Mouse (Mus musculus) hindbrain, embryonic 11.5 days (tissue): Measurements from ENCODE around the gene Psma7. TPM values are rescaled to one million over a fixed set of nuclear protein-coding genes. Genes with fewer than 3 reads are reported as not detected.

Experiments used
- ATAC-seq: fragments of 200-750 bp; cut with Nextera tagmentation; 2 replicates; pipeline ENCODE4 v1.8.0; 2017; ENCODE audit warnings: mild to moderate bottlenecking, moderate TSS enrichment, moderate library complexity; ENCODE audit not compliant: low FRiP score
- DNase-seq: peaks from one replicate; pipeline ENCODE4 v3.0.0-alpha.2; 2015; ENCODE audit warnings: low spot score
- H3K27ac ChIP-seq: fragments of 300-500 bp; sonication (generic); 2 replicates; pipeline ENCODE4 v1.5.1; 2014; ENCODE audit warnings: mild to moderate bottlenecking, low read depth, low read length
- H3K27me3 ChIP-seq: fragments of 300-500 bp; sonication (generic); 2 replicates; pipeline ENCODE4 v1.6.1; 2014; ENCODE audit warnings: mild to moderate bottlenecking, low read length, moderate library complexity, mixed read lengths; ENCODE audit not compliant: control insufficient read depth, insufficient read depth
- H3K36me3 ChIP-seq: fragments of 300-500 bp; sonication (generic); 2 replicates; pipeline ENCODE4 v1.6.1; 2014; ENCODE audit warnings: mild to moderate bottlenecking, low read length, moderate library complexity, mixed read lengths; ENCODE audit not compliant: control insufficient read depth, insufficient read depth
- H3K4me1 ChIP-seq: fragments of 300-500 bp; sonication (generic); replicated peaks from 2 replicates; pipeline ENCODE4 v1.6.1; 2014; ENCODE audit warnings: low read length, mixed read lengths; ENCODE audit not compliant: control insufficient read depth, insufficient read depth
- H3K4me2 ChIP-seq: fragments of 300-500 bp; sonication (generic); replicated peaks from 2 replicates; pipeline ENCODE4 v1.6.1; 2014; ENCODE audit warnings: mild to moderate bottlenecking, low read depth, low read length
- H3K4me3 ChIP-seq: fragments of 300-500 bp; sonication (generic); 2 replicates; pipeline ENCODE4 v1.5.1; 2014; ENCODE audit warnings: low read depth, low read length
- H3K9ac ChIP-seq: fragments of 300-500 bp; sonication (generic); 2 replicates; pipeline ENCODE4 v1.6.1; 2014; ENCODE audit warnings: low read depth, low read length
- H3K9me3 ChIP-seq: fragments of 300-500 bp; sonication (generic); 2 replicates; pipeline ENCODE4 v1.6.1; 2016; ENCODE audit warnings: low read length; ENCODE audit not compliant: control insufficient read depth
- WGBS: fragments of 180-500 bp; shearing (Covaris S2); extraction: QIAGEN DNeasy Blood & Tissue Kit; methylation state at CpG from one replicate; pipeline ENCODE4 v1.1.7; 2014; 5-methylcytosine and 5-hydroxymethylcytosine counted together
- polyA plus RNA-seq: library from polyadenylated mRNA; unstranded; fragments of >200 nt; fragmentation: Nextera tagmentation; extraction: Ambion mirVana; gene quantifications from 2 replicates; pipeline ENCODE4 v1.2.1, GENCODE M21; 2014

Gene Psma7
- polyA plus RNA-seq, 1 experiment from 2014 or later: 756 TPM

- 85% methylated on average over 8 of the region's 8 CpGs for WGBS
- Histone ChIP-seq H3K4me2 (no peak overlapping the region), H3K27ac (no peak overlapping the region), H3K9ac (no peak overlapping the region), H3K4me1 (0 out of 2 replicates have a peak, but pooled peaks cover 5% of the 10 kb centered on the region), H3K4me3 (no peak overlapping the region), H3K27me3 (peaks cover 6% of the 10 kb centered on the region), H3K36me3 (no peaks in the 10 kb centered on the region), H3K9me3 (no peaks in the 10 kb centered on the region)
- ATAC-seq (no peak), DNase-seq (no peak)
Observed at GRCm38 (mm10) chr2:180020919-180021318, 21.3 kb downstream of the Psma7 start.

- Histone ChIP-seq H3K27me3 (peaks cover 6% of the 10 kb centered on the region), H3K4me2 (no peak overlapping the region), H3K4me3 (no peak overlapping the region), H3K9ac (no peak overlapping the region), H3K9me3 (no peaks in the 10 kb centered on the region), H3K36me3 (no peaks in the 10 kb centered on the region), H3K27ac (no peak overlapping the region), H3K4me1 (0 out of 2 replicates have a peak, but pooled peaks cover 3% of the 10 kb centered on the region)
- WGBS: 81% methylated on average over 7 of the region's 7 CpGs
- no peak for ATAC-seq
- DNase-seq: no peak
Observed at GRCm38 (mm10) chr2:180020091-180020661, 22.1 kb downstream of the Psma7 start.

- no peaks in the 10 kb centered on the region for H3K9me3 ChIP-seq
- H3K9ac ChIP-seq: no peak overlapping the region
- no peaks in the 10 kb centered on the region for H3K4me1 ChIP-seq
- 85% methylated on average over 9 of the region's 9 CpGs for WGBS
- H3K4me2 ChIP-seq: no peak overlapping the region
- peaks cover 6% of the 10 kb centered on the region; the same call in 1 of the 2 replicates for H3K27me3 ChIP-seq
- no peak for ATAC-seq
- H3K36me3 ChIP-seq: no peaks in the 10 kb centered on the region
- no peak overlapping the region for H3K4me3 ChIP-seq
- H3K27ac ChIP-seq: no peak overlapping the region
- no peak for DNase-seq
Observed at GRCm38 (mm10) chr2:180018573-180018972, 23.7 kb downstream of the Psma7 start.

- H3K4me3 ChIP-seq: no peak overlapping the region
- ATAC-seq: no peak
- H3K36me3 ChIP-seq: no peaks in the 10 kb centered on the region
- no peak overlapping the region for H3K27ac ChIP-seq
- no peak for DNase-seq
- no peak overlapping the region for H3K4me2 ChIP-seq
- H3K9me3 ChIP-seq: no peaks in the 10 kb centered on the region
- WGBS: 83% methylated on average over 4 of the region's 4 CpGs
- H3K4me1 ChIP-seq: no peaks in the 10 kb centered on the region
- H3K27me3 ChIP-seq: peaks cover 2% of the 10 kb centered on the region; the same call in 1 of the 2 replicates
- H3K9ac ChIP-seq: no peak overlapping the region
Observed at GRCm38 (mm10) chr2:180017632-180018031, 24.6 kb downstream of the Psma7 start.

- no peaks in the 10 kb centered on the region for H3K9me3 ChIP-seq
- no peak overlapping the region for H3K4me2 ChIP-seq
- no peak overlapping the region for H3K27ac ChIP-seq
- H3K4me3 ChIP-seq: no peak overlapping the region
- H3K36me3 ChIP-seq: no peaks in the 10 kb centered on the region
- no peaks in the 10 kb centered on the region for H3K4me1 ChIP-seq
- no peaks in the 10 kb centered on the region for H3K27me3 ChIP-seq
- WGBS: 85% methylated on average over 7 of the region's 7 CpGs
- DNase-seq: no peak
- ATAC-seq: no peak
- H3K9ac ChIP-seq: no peak overlapping the region
Observed at GRCm38 (mm10) chr2:180013686-180014085, 28.5 kb downstream of the Psma7 start.

- Histone ChIP-seq H3K4me3 (no peak overlapping the region), H3K36me3 (no peaks in the 10 kb centered on the region), H3K4me1 (no peaks in the 10 kb centered on the region), H3K4me2 (no peak overlapping the region), H3K27ac (no peak overlapping the region), H3K9me3 (no peaks in the 10 kb centered on the region), H3K27me3 (no peaks in the 10 kb centered on the region), H3K9ac (no peak overlapping the region)
- 90% methylated on average over 6 of the region's 6 CpGs for WGBS
- no peak for DNase-seq
- ATAC-seq: no peak
Observed at GRCm38 (mm10) chr2:180011370-180011769, 30.9 kb downstream of the Psma7 start.

GRCm38 (mm10) chr2:180010686-180011085, 31.5 kb downstream of the Psma7 start:
- DNase-seq (no peak), ATAC-seq (no peak)
- no peaks in the 10 kb centered on the region for H3K27me3 ChIP-seq
- H3K4me3 ChIP-seq: no peak overlapping the region
- H3K27ac ChIP-seq: no peak overlapping the region
- H3K4me1 ChIP-seq: no peaks in the 10 kb centered on the region
- H3K36me3 ChIP-seq: no peaks in the 10 kb centered on the region
- H3K9me3 ChIP-seq: no peaks in the 10 kb centered on the region
- H3K9ac ChIP-seq: no peak overlapping the region
- WGBS: 94% methylated on average over 7 of the region's 7 CpGs
- H3K4me2 ChIP-seq: no peak overlapping the region

GRCm38 (mm10) chr2:180006352-180007017, 35.7 kb downstream of the Psma7 start:
- 61% methylated on average over 8 of the region's 9 CpGs for WGBS
- Histone ChIP-seq H3K36me3 (no peaks in the 10 kb centered on the region), H3K9ac (no peak overlapping the region), H3K27me3 (no peaks in the 10 kb centered on the region), H3K9me3 (no peaks in the 10 kb centered on the region), H3K27ac (no peak overlapping the region), H3K4me3 (no peak overlapping the region), H3K4me1 (no peaks in the 10 kb centered on the region), H3K4me2 (no peak overlapping the region)
- no peak for DNase-seq
- ATAC-seq: no peak
